Mouse (Mus musculus) heart, postnatal 10 days (tissue): ENCODE measurements around the gene Bcan. TPM values are rescaled to one million over a fixed set of nuclear protein-coding genes. Genes with fewer than 3 reads are reported as not detected.

ENCODE experiments used
- DNase-seq, 2 experiments: peaks; one replicate each; pipeline ENCODE4 v3.0.0; 2021
- intact Hi-C: fragments of 180-260 bp; cut with DNase I; formaldehyde crosslinking; loops from one replicate; pipeline ENCODE4 v1.15.1; 2025
- total RNA-seq, 2 experiments: library from RNA; stranded (reverse); gene quantifications; 2 replicates each; pipeline ENCODE4 v1.2.3; 2021

The Bcan gene
- total RNA-seq, 2 experiments from 2014 or later: 0.17 TPM; not detected in 1

GRCm38 (mm10) chr3:87948378-87949265 lies 51.4 kb downstream of the Bcan start, which contains the start of gene Crabp2:
Gene Crabp2 (plus strand): TSS chr3:87948666.
- intact Hi-C loops: no loop called here
- no peak for DNase-seq

GRCm38 (mm10) chr3:87947811-87948199 lies 52.2 kb downstream of the Bcan start:
- intact Hi-C loops: no loop called here
- no peak for DNase-seq

- no peak for DNase-seq
- intact Hi-C loops: no loop called here
These were observed 52.8 kb downstream of the Bcan start for GRCm38 (mm10) chr3:87947056-87947810.

GRCm38 (mm10) chr3:87946541-87946860 lies 53.5 kb downstream of the Bcan start:
- intact Hi-C loops: no loop called here
- no peak for DNase-seq

- intact Hi-C loops: no loop called here
- no peak for DNase-seq
These were observed 54.1 kb downstream of the Bcan start for GRCm38 (mm10) chr3:87945781-87946540.

GRCm38 (mm10) chr3:87944838-87945600 lies 55.0 kb downstream of the Bcan start:
- intact Hi-C loops: no loop called here
- DNase-seq: peak; percentile 46 to 49

GRCm38 (mm10) chr3:87943586-87943985 lies 56.4 kb downstream of the Bcan start:
- intact Hi-C loops: loop anchor here (2.0 kb wide), 1 partner anchor 57 kb away; the partner anchor contains the start of gene Bcan

GRCm38 (mm10) chr3:87942471-87942870 lies 57.6 kb downstream of the Bcan start:
- intact Hi-C loops: loop anchor here (2.0 kb wide), 1 partner anchor 58 kb away; the partner anchor contains the start of gene Bcan
- no peak for DNase-seq

More at GRCm38 (mm10) chr3:87943586-87943985, 56.4 kb downstream of the Bcan start:
- DNase-seq: no peak

- intact Hi-C loops: no loop called here
These were observed 59.4 kb downstream of the Bcan start for GRCm38 (mm10) chr3:87940611-87941010.

More at GRCm38 (mm10) chr3:87940611-87941010, 59.4 kb downstream of the Bcan start:
- no peak for DNase-seq

Other genes with a start within 250 kb of the Bcan start
- gene Ntrk1, start 205.1 kb downstream of the Bcan start, total RNA-seq: under 1 TPM; 0.15 to 0.29 TPM
- gene Insrr, start 203.3 kb downstream of the Bcan start, total RNA-seq: under 1 TPM; 0.20 to 0.55 TPM
- gene Pear1, start 175.9 kb downstream of the Bcan start, total RNA-seq: 10 to 100 TPM; 29.5 to 30.7 TPM
- under 1 TPM; 0.10 to 0.31 TPM for gene Sh2d2a, start 153.5 kb downstream of the Bcan start, total RNA-seq
- 10 to 100 TPM; 54.8 to 56.2 TPM for gene Prcc, start 114.6 kb downstream of the Bcan start, total RNA-seq
- 100 to 1,000 TPM; 106 to 112 TPM for gene Hdgf, start 93.9 kb downstream of the Bcan start, total RNA-seq
- gene Mrpl24, start 80.7 kb downstream of the Bcan start, total RNA-seq: 10 to 100 TPM; 60.5 to 75.5 TPM
- 10 to 100 TPM; 16.2 to 18.9 TPM for gene Isg20l2, start 69.9 kb downstream of the Bcan start, total RNA-seq
- gene Rrnad1, start 69.5 kb downstream of the Bcan start, total RNA-seq: 1 to 10 TPM; 6.8 to 7.0 TPM
- under 1 TPM; 0.57 to 0.81 TPM for gene Crabp2, start 51.6 kb downstream of the Bcan start, total RNA-seq
- 10 to 100 TPM; 56.4 to 62.4 TPM for gene Nes, start 29.2 kb downstream of the Bcan start, total RNA-seq
- not detected for gene Hapln2, start 27.4 kb upstream of the Bcan start, total RNA-seq
- gene Gpatch4, start 42.9 kb upstream of the Bcan start, total RNA-seq: 1 to 10 TPM; 7.2 to 8.4 TPM
- 10 to 100 TPM; 76.5 to 86.4 TPM for gene Naxe, start 58.3 kb upstream of the Bcan start, total RNA-seq
- gene Ttc24, start 78.1 kb upstream of the Bcan start, total RNA-seq: not detected
- 10 to 100 TPM; 15.6 to 19.3 TPM for gene Iqgap3, start 81.7 kb upstream of the Bcan start, total RNA-seq
- 100 to 1,000 TPM; 121 to 133 TPM for gene Mef2d, start 142.1 kb upstream of the Bcan start, total RNA-seq